Mouse (Mus musculus) midbrain, embryonic 12.5 days (tissue): ENCODE measurements around the gene Adk. TPM values are rescaled to one million over a fixed set of nuclear protein-coding genes. Genes with fewer than 3 reads are reported as not detected.

Source experiments
- ATAC-seq: fragments of 200-750 bp; cut with Nextera tagmentation; 2 replicates; pipeline ENCODE4 v1.8.0; 2017; ENCODE audit warnings: low read depth, moderate TSS enrichment, moderate library complexity; ENCODE audit not compliant: low FRiP score
- H3K27ac ChIP-seq: fragments of 300-500 bp; sonication (generic); replicated peaks from 2 replicates; pipeline ENCODE4 v1.5.1; 2016; ENCODE audit warnings: mild to moderate bottlenecking
- H3K27me3 ChIP-seq: fragments of 300-500 bp; sonication (generic); 2 replicates; pipeline ENCODE4 v1.6.1; 2016; ENCODE audit warnings: mild to moderate bottlenecking
- H3K36me3 ChIP-seq: fragments of 300-500 bp; sonication (generic); 2 replicates; pipeline ENCODE4 v1.6.1; 2016
- H3K4me1 ChIP-seq: fragments of 300-500 bp; sonication (generic); 2 replicates; pipeline ENCODE4 v1.6.1; 2016
- H3K4me2 ChIP-seq: fragments of 300-500 bp; sonication (generic); replicated peaks from 2 replicates; pipeline ENCODE4 v1.6.1; 2016; ENCODE audit warnings: mild to moderate bottlenecking, moderate library complexity
- H3K4me3 ChIP-seq: fragments of 300-500 bp; sonication (generic); 2 replicates; pipeline ENCODE4 v1.5.1; 2016; ENCODE audit warnings: mild to moderate bottlenecking
- H3K9ac ChIP-seq: fragments of 300-500 bp; sonication (generic); replicated peaks from 2 replicates; pipeline ENCODE4 v1.6.1; 2016; ENCODE audit warnings: mild to moderate bottlenecking, moderate library complexity
- H3K9me3 ChIP-seq: fragments of 300-500 bp; sonication (generic); 2 replicates; pipeline ENCODE4 v1.6.1; 2016; ENCODE audit warnings: mild to moderate bottlenecking
- WGBS: fragments of 180-500 bp; shearing (Covaris S2); methylation state at CpG from one replicate; pipeline ENCODE4 v1.1.7; 2016; 5-methylcytosine and 5-hydroxymethylcytosine counted together
- polyA plus RNA-seq: library from polyadenylated mRNA; unstranded; fragments of >200 nt; fragmentation: Nextera tagmentation; extraction: Ambion mirVana; gene quantifications from 2 replicates; pipeline ENCODE4 v1.2.1, GENCODE M21; 2016

Gene Adk
- polyA plus RNA-seq, 1 experiment from 2014 or later: 84.3 TPM

DNA sequence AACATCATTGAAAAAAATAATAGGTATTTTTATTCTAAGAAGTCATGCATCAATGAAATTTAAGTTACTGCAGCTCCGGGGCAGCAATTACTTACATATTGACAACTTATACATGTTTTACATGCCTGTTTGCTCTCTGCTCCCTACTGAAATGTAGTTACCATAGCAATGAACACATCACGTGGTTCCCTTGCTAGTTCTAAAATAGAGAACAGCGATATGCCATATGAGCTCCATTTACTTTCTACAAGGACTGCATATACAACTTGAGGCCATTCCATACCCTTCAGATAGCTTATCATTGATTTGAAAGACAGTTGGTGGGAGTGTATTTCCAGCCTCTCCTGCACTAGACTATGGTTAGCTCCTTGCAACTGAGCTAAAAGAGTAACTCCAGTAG lies 290.6 kb downstream of the Adk start:
- ATAC-seq: no peak
- Histone ChIP-seq H3K4me2 (no peak overlapping the region), H3K36me3 (no peaks in the 10 kb centered on the region)

DNA sequence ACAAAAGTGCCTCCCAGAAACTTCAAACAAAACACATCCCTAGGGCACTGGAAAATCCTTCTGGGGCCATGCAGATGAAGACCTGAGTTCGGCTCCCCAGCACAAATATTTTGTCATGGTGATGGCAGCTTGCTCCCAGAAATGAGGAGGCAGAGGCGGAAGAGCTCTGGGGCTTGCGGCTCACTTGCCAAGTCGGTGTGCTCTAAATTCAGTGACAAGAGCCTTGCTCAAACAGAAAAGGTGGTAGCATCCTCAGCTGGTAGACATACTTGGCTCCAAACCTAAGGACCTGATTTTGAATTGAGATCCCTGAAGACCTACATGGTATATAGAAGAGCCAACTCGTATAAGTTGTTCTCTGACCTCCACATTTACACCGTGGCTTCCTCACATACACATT lies 292.5 kb downstream of the Adk start:
- no peak for ATAC-seq
- no peaks in the 10 kb centered on the region for H3K4me1 ChIP-seq
- no peaks in the 10 kb centered on the region for H3K9me3 ChIP-seq
- no peak overlapping the region for H3K4me3 ChIP-seq
- WGBS: 95% methylated on average over 6 of the region's 6 CpGs
- no peaks in the 10 kb centered on the region for H3K27me3 ChIP-seq
- H3K36me3 ChIP-seq: no peaks in the 10 kb centered on the region
- H3K4me2 ChIP-seq: no peak overlapping the region
- H3K27ac ChIP-seq: no peak overlapping the region
- no peak overlapping the region for H3K9ac ChIP-seq

More for the DNA sequence above, 290.6 kb downstream of the Adk start:
- Histone ChIP-seq H3K4me1 (no peaks in the 10 kb centered on the region), H3K4me3 (no peak overlapping the region), H3K9ac (no peak overlapping the region), H3K27me3 (no peaks in the 10 kb centered on the region), H3K27ac (no peak overlapping the region), H3K9me3 (no peaks in the 10 kb centered on the region)
- WGBS: 80% methylated on average over 3 of the region's 3 CpGs

DNA sequence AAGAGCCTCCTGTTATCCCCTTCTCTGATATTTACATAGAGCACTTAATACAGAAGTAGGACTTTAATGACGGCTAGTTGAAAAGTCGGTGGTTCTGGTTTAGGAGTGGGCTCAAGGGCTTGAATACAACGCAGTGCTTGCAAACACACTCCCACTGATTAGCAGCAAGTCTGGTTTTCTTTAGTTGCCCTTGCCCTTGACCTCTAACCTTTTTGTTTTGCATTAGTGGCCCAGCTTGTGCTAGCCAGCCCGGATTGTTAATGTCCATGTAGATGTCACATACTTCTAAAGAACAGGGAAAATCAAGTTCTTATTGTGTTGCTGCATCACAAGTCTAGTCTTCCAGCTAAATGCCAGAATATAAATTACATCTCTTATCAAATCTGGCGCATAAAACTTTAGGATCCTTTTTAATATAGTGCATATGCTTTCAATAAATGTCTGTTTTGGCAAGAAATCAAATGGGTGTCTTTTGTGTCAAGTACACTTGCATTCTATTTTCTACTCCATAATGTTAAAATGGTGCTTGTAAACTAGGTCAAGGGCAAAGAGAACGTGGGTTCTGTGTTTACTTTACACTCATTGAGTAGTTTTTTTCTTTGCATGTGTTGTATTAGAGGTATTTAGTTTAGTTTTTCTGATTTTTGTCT lies 296.4 kb downstream of the Adk start:
- no peaks in the 10 kb centered on the region for H3K4me1 ChIP-seq
- no peak overlapping the region for H3K9ac ChIP-seq
- no peak overlapping the region for H3K4me3 ChIP-seq
- H3K27me3 ChIP-seq: no peaks in the 10 kb centered on the region
- no peak overlapping the region for H3K4me2 ChIP-seq
- ATAC-seq: no peak
- 65% methylated on average over 6 of the region's 6 CpGs for WGBS
- no peaks in the 10 kb centered on the region for H3K36me3 ChIP-seq
- H3K27ac ChIP-seq: no peak overlapping the region
- H3K9me3 ChIP-seq: no peaks in the 10 kb centered on the region

DNA sequence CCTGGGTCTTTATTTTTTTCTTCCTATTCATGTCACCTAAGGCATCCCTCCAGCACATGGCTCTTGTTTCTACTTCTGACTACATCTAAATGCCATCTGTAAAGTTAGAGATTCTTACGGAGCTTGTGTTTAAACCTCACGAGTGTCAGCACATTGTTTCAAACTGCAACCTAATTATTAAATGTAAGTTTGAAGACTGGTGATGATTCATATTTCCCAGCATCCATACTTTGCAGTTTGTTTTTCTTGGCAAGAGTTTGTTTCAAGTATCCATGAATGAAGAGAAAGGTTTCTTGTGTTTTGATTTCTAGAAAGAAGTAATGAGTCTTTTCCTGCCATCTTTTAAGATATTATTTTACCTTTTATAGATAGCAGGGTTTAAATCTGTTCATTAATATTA lies 299.3 kb downstream of the Adk start:
- ATAC-seq: no peak
- Histone ChIP-seq H3K27ac (no peak overlapping the region), H3K4me3 (no peak overlapping the region), H3K27me3 (no peaks in the 10 kb centered on the region), H3K36me3 (no peaks in the 10 kb centered on the region), H3K9ac (no peak overlapping the region), H3K9me3 (no peaks in the 10 kb centered on the region), H3K4me1 (no peaks in the 10 kb centered on the region), H3K4me2 (no peak overlapping the region)
- WGBS: 87% methylated on average over 2 of the region's 2 CpGs

DNA sequence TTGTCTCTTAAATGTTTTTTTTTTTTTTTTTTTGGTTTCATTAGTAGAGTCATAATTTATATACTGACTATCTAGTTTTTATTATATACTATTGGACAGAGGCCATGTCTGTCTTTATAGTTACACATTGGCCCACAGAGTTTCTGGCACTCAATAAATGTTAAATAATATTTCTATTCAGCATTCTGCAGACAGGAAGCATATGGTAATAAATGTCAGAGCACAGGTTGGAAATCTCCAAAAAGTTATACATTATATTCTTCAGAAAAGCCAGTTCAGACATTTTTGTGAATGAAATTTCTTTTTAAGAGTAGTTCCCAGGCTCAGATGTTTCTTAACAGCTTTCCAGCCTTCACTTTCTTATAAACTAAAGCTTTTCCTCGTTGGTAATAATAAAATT lies 303.9 kb downstream of the Adk start:
- Histone ChIP-seq H3K4me3 (no peak overlapping the region), H3K36me3 (no peaks in the 10 kb centered on the region), H3K4me1 (peaks cover 10% of the 10 kb centered on the region), H3K27me3 (no peaks in the 10 kb centered on the region), H3K4me2 (no peak overlapping the region), H3K9ac (no peak overlapping the region), H3K9me3 (no peaks in the 10 kb centered on the region), H3K27ac (no peak overlapping the region)
- ATAC-seq: no peak
- 89% methylated on average over 1 of the region's 1 CpGs for WGBS

DNA sequence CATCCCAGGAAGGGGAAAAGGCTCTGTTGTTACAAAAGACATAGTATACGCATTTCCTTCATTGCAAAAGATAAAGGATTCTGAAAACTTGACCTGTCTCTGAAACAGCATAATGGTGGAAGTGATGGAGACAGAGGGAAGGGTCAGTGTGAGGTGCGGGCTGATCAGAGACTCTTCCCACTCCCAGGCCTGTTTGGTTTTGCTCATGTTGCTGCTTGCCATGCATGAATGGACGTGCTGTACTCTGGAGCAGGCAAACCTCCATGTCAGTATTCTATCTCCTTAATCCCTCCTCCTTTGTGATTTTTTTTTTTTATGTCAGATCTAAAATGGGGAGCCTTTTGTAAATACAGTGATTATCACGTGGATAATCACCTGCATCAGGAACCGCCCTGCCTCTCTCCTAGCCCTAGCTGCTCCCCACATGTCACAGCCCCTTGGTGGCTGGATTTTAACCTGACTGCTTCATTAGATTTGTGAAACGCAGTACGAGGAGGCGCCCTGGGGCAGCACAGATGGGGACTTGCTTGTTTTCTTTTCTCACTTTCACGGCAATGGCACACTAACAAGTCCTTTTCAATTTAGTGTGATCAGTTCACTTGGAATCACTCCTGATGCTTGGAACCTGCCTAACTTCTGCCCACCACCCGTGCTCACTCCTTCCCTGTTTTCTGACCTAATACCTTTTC lies 307.0 kb downstream of the Adk start:
- peaks cover 10% of the 10 kb centered on the region for H3K4me1 ChIP-seq
- no peak overlapping the region for H3K4me2 ChIP-seq
- no peak for ATAC-seq
- H3K4me3 ChIP-seq: no peak overlapping the region
- H3K36me3 ChIP-seq: no peaks in the 10 kb centered on the region
- H3K9ac ChIP-seq: no peak overlapping the region
- H3K27me3 ChIP-seq: no peaks in the 10 kb centered on the region
- 50% methylated on average over 10 of the region's 10 CpGs for WGBS
- no peaks in the 10 kb centered on the region for H3K9me3 ChIP-seq
- H3K27ac ChIP-seq: peak overlapping the region; percentile 26; the same call in 1 of the 2 replicates

DNA sequence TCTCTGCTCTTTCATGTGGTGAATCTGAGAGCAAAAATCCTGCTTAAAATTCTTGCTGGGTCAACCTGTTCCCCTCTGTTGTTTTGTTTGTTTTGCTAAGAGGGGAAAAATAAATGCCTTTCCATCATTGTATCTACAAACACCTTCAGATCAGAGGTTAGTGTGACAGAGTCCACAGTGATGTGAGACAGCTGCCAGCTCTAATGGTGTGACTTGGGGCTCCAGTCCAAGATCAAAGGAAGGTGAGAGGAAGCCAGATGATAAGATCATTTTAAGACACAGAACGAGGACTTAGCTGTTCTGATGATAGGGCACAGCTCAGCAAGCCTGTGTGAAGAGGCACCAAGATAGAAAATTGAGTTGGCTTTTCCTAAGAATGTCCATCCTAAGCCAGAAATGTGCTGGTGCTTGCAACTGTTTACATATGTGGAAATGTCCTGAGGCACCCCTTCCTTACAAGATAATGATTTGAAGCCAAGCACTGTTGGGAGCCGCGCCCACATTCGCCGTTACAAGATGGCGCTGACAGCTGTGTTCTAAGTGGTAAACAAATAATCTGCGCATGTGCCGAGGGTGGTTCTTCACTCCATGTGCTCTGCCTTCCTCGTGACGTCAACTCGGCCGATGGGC lies 307.6 kb downstream of the Adk start:
- H3K9me3 ChIP-seq: no peaks in the 10 kb centered on the region
- H3K36me3 ChIP-seq: no peaks in the 10 kb centered on the region
- peak overlapping the region; percentile 5; the same call in 1 of the 2 replicates for H3K27ac ChIP-seq
- ATAC-seq: no peak
- WGBS: 95% methylated on average over 8 of the region's 12 CpGs
- H3K9ac ChIP-seq: no peak overlapping the region
- H3K4me3 ChIP-seq: no peak overlapping the region
- H3K4me1 ChIP-seq: peaks cover 10% of the 10 kb centered on the region
- H3K4me2 ChIP-seq: no peak overlapping the region
- no peaks in the 10 kb centered on the region for H3K27me3 ChIP-seq

DNA sequence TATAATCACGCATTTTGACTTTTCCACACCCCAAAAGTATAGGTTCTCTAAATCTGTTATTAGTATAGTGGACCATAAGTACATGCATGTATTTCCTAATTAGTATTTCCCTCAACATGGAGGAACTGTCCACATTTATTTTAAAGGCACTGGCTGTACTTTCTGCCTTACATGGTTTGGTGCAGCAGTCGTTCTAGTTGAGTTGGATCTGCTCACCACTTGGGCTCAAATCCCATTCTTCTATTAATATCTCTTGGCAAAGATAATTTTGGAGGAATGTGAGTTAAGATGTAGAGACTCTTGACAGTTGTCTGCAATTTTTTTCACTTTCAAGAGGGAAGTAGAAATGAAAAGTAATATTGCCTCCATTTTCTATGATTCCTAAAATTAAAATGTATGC lies 314.7 kb downstream of the Adk start:
- no peak for ATAC-seq
- Histone ChIP-seq H3K4me1 (peaks cover 20% of the 10 kb centered on the region), H3K27me3 (no peaks in the 10 kb centered on the region), H3K4me3 (no peak overlapping the region), H3K4me2 (no peak overlapping the region), H3K27ac (no peak overlapping the region), H3K36me3 (no peaks in the 10 kb centered on the region), H3K9ac (no peak overlapping the region), H3K9me3 (no peaks in the 10 kb centered on the region)
- WGBS: 92% methylated on average over 2 of the region's 2 CpGs

DNA sequence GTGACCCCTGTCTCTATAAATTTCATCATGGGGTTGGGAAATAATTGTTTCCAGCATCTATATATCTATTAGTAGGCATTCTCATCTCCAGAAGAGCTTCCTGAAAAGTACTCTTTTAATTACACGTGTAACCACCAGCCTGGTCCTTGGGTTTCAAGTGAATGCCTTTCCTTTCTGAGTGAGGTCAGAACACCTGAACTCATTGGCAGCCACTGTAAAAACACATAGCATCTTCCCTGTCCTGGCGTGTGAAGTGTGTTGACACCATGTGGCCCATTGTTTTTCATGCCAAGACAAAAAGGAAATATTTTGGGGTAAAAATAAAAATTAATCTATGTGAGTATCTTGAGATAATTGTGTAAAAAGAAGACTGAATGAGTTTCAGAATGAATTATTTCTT lies 316.2 kb downstream of the Adk start:
- no peaks in the 10 kb centered on the region for H3K9me3 ChIP-seq
- 46% methylated on average over 2 of the region's 2 CpGs for WGBS
- no peaks in the 10 kb centered on the region for H3K36me3 ChIP-seq
- peak; percentile 60 for ATAC-seq
- H3K4me3 ChIP-seq: no peak overlapping the region
- no peak overlapping the region for H3K9ac ChIP-seq
- H3K4me2 ChIP-seq: no peak overlapping the region
- peak overlapping the region; percentile 78 for H3K27ac ChIP-seq
- H3K4me1 ChIP-seq: peaks cover 23% of the 10 kb centered on the region
- H3K27me3 ChIP-seq: no peaks in the 10 kb centered on the region

DNA sequence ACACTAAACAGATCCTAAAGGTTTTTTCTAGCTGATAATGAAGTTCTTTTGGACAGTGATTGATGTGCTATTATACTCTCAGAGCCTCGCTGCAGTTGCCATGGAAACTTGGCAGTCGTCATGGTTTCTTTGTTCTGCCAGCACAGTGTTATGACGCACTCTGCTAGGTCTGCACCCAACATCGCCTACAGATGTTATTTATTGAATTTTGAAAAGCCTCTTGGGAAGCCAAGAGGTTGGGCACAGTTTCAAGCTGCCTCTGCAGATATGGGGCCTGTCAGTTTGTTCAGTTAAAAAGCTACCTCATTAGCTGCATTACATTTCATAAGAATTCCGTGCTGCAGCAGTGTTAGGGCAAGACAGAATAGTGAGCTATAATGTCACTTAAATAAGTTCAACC lies 316.8 kb downstream of the Adk start:
- Histone ChIP-seq H3K9ac (no peak overlapping the region), H3K36me3 (no peaks in the 10 kb centered on the region), H3K27me3 (no peaks in the 10 kb centered on the region), H3K27ac (peak overlapping the region; percentile 78), H3K4me3 (no peak overlapping the region), H3K9me3 (no peaks in the 10 kb centered on the region), H3K4me2 (peak overlapping the region; percentile 21), H3K4me1 (peaks cover 23% of the 10 kb centered on the region)
- ATAC-seq: peak; percentile 93
- WGBS: 6% methylated on average over 5 of the region's 5 CpGs

DNA sequence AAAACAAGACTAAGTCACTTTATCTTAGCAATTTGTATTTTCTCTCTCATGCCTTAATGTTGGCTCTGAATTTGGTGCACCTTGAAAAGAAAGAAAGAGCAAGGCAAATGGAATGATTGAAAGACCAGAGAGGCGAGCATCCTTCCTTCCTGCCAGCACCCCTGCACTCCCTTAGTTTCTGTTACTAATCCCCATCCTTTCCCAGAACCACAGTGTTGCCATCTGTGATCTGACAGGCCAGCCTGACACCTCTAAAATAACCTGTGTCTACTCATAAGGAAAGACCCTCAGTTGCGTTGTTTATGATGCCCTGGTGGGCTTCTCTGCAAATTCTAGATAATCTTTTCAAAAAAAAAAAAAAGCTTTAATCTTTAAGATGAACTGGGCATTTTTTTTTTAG lies 319.6 kb downstream of the Adk start:
- H3K4me1 ChIP-seq: peaks cover 23% of the 10 kb centered on the region
- H3K27me3 ChIP-seq: no peaks in the 10 kb centered on the region
- H3K9ac ChIP-seq: no peak overlapping the region
- no peak overlapping the region for H3K27ac ChIP-seq
- ATAC-seq: no peak
- no peak overlapping the region for H3K4me2 ChIP-seq
- no peak overlapping the region for H3K4me3 ChIP-seq
- 60% methylated on average over 2 of the region's 2 CpGs for WGBS
- no peaks in the 10 kb centered on the region for H3K9me3 ChIP-seq
- no peaks in the 10 kb centered on the region for H3K36me3 ChIP-seq

DNA sequence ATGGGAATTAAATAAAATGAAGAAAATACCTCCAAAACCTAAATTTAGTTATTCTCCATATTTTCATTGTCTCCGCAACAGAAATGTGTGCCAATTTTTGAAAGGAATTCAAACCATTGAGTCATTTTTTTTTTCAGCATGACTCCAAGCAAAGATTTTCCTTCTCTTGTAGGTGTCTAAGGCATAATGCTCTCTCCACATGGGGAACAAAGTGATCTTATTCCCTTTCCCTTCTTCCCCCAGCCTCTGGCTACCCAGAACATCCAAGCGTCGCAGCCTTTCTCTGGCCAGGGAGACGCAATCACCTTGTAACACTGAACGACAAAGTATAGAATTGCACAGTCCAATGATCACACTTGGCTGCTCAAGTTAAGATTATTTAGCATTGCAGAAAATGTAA lies 320.3 kb downstream of the Adk start:
- WGBS: 88% methylated on average over 5 of the region's 5 CpGs
- Histone ChIP-seq H3K4me3 (no peak overlapping the region), H3K9ac (no peak overlapping the region), H3K4me1 (peaks cover 23% of the 10 kb centered on the region), H3K27ac (no peak overlapping the region), H3K27me3 (no peaks in the 10 kb centered on the region), H3K4me2 (no peak overlapping the region), H3K36me3 (no peaks in the 10 kb centered on the region), H3K9me3 (no peaks in the 10 kb centered on the region)
- ATAC-seq: no peak
